Mouse (Mus musculus): ENCODE data around the gene Top2a.

DNA sequence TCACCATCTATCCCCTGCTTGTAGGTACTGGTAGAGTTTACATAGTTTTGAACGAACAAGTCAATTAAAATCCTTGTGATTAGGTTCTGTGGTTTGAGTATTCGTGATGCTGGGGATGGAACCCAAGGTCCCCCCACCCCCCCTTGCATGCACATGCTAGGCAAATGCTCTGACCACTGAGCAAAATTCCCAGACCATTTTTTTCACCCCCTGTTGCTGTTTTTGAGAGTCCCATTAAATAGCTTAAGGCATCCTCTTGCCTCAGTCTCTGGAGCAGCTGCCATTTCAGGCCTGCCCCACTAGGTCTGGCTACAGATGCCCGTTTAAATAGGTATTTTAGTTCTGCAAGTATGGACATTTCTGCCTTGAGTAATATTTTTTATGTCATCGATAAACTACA lies 895 bp downstream of the Top2a start:
- TF ChIP-seq CTCF (IDR thresholded peaks at IDR 0.05; ENCODE audit: borderline replicate concordance, insufficient read depth, low read length) (no peak), POLR2A (IDR thresholded peaks at IDR 0.05; ENCODE audit: low read depth, low read length) (no peak)
